Mouse (Mus musculus): ENCODE results near the gene Alkbh4.

DNA sequence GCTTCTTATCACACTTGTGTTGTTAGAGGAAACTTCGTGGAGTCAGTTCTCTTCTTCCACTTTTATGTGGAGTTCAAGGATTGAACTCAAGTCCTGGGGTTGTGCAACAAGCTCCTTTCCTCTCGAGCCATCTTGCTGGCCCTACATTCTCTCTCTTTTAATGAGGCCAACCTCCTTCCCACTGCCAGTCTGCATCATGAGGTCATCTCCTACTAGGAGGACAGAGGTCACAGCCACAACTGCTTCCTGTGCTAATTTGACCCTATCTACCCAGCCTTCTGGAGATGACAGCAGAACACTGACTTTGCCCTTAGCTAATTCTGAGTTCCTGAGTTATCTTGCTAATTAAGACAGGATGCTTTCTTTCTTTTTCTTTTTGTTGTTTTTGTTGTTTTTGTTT, 27.5 kb upstream of the Alkbh4 start:
- TF ChIP-seq POLR2A (IDR thresholded peaks at IDR 0.05; ENCODE audit: extremely low read depth, insufficient read depth, low read length) = no peak
- TF ChIP-seq CTCF (IDR thresholded peaks at IDR 0.05; ENCODE audit: low read depth, low read length) = no peak
